Mouse (Mus musculus) forebrain, embryonic 11.5 days (tissue): Measurements from ENCODE around the gene Gm20388. TPM values are rescaled to one million over a fixed set of nuclear protein-coding genes. Genes with fewer than 3 reads are reported as not detected.

Experiments used
- ATAC-seq: fragments of 200-750 bp; cut with Nextera tagmentation; replicated peaks from 2 replicates; pipeline ENCODE4 v1.8.0; 2017; ENCODE audit warnings: moderate TSS enrichment; ENCODE audit not compliant: low FRiP score
- DNase-seq: peaks from one replicate; pipeline ENCODE4 v3.0.0-alpha.2; 2017; ENCODE audit warnings: low spot score
- H3K27ac ChIP-seq: fragments of 300-500 bp; sonication (generic); 2 replicates; pipeline ENCODE4 v1.5.1; 2014; ENCODE audit warnings: low read depth, low read length
- H3K27me3 ChIP-seq: fragments of 300-500 bp; sonication (generic); 2 replicates; pipeline ENCODE4 v1.6.1; 2014; ENCODE audit warnings: mild to moderate bottlenecking, low read length, mixed read lengths; ENCODE audit not compliant: control insufficient read depth, insufficient read depth
- H3K36me3 ChIP-seq: fragments of 300-500 bp; sonication (generic); 2 replicates; pipeline ENCODE4 v1.6.1; 2014; ENCODE audit warnings: mild to moderate bottlenecking, low read length, moderate library complexity, mixed read lengths; ENCODE audit not compliant: control insufficient read depth, insufficient read depth
- H3K4me1 ChIP-seq: fragments of 300-500 bp; sonication (generic); replicated peaks from 2 replicates; pipeline ENCODE4 v1.6.1; 2014; ENCODE audit warnings: low read length, mixed read lengths; ENCODE audit not compliant: control insufficient read depth, insufficient read depth
- H3K4me2 ChIP-seq: fragments of 300-500 bp; sonication (generic); 2 replicates; pipeline ENCODE4 v1.6.1; 2014; ENCODE audit warnings: low read depth, mild to moderate bottlenecking, low read length, moderate library complexity, mixed read lengths; ENCODE audit not compliant: severe bottlenecking
- H3K4me3 ChIP-seq: fragments of 300-500 bp; sonication (generic); 2 replicates; pipeline ENCODE4 v1.5.1; 2014; ENCODE audit warnings: low read depth, low read length
- H3K9ac ChIP-seq: fragments of 300-500 bp; sonication (generic); 2 replicates; pipeline ENCODE4 v1.6.1; 2014; ENCODE audit warnings: low read length
- H3K9me3 ChIP-seq: fragments of 300-500 bp; sonication (generic); 2 replicates; pipeline ENCODE4 v1.6.1; 2016; ENCODE audit warnings: low read length, mixed read lengths; ENCODE audit not compliant: control insufficient read depth
- WGBS: fragments of 180-500 bp; shearing (Covaris S2); extraction: QIAGEN DNeasy Blood & Tissue Kit; methylation state at CpG from one replicate; pipeline ENCODE4 v1.1.7; 2014; 5-methylcytosine and 5-hydroxymethylcytosine counted together
- polyA plus RNA-seq: library from polyadenylated mRNA; unstranded; fragments of >200 nt; fragmentation: Nextera tagmentation; extraction: Ambion mirVana; gene quantifications from 2 replicates; pipeline ENCODE4 v1.2.1, GENCODE M21; 2014

The Gm20388 gene
- polyA plus RNA-seq, 1 experiment from 2014 or later: not detected

- Histone ChIP-seq H3K36me3 (no peaks in the 10 kb centered on the region), H3K27me3 (peaks cover 13% of the 10 kb centered on the region), H3K9ac (peak overlapping the region; percentile 71), H3K4me2 (peak overlapping the region; percentile 98), H3K9me3 (no peaks in the 10 kb centered on the region), H3K4me1 (peaks cover 77% of the 10 kb centered on the region), H3K27ac (no peak overlapping the region), H3K4me3 (peak overlapping the region; percentile 63)
- DNase-seq: peak; percentile 79
- peak; percentile 9; the same call in 1 of the 2 replicates for ATAC-seq
- under 1% methylated on average over 120 of the region's 125 CpGs for WGBS
Observed at GRCm38 (mm10) chr8:120228781-120229573, 318.3 kb downstream of the Gm20388 start.

- H3K27me3 ChIP-seq: peaks cover 13% of the 10 kb centered on the region
- ATAC-seq: no peak
- peak; percentile 75 for DNase-seq
- H3K9me3 ChIP-seq: no peaks in the 10 kb centered on the region
- H3K9ac ChIP-seq: peak overlapping the region; percentile 71
- peak overlapping the region; percentile 63 for H3K4me3 ChIP-seq
- H3K4me1 ChIP-seq: peaks cover 78% of the 10 kb centered on the region
- peak overlapping the region; percentile 98 for H3K4me2 ChIP-seq
- H3K36me3 ChIP-seq: no peaks in the 10 kb centered on the region
- under 1% methylated on average over 22 of the region's 22 CpGs for WGBS
- no peak overlapping the region for H3K27ac ChIP-seq
Observed at GRCm38 (mm10) chr8:120229574-120229916, 318.9 kb downstream of the Gm20388 start.

GRCm38 (mm10) chr8:120230081-120230480 is 319.4 kb downstream of the Gm20388 start:
- WGBS: 7% methylated on average over 22 of the region's 22 CpGs
- H3K9me3 ChIP-seq: no peaks in the 10 kb centered on the region
- no peaks in the 10 kb centered on the region for H3K36me3 ChIP-seq
- peak overlapping the region; percentile 98 for H3K4me2 ChIP-seq
- ATAC-seq (no peak), DNase-seq (peak; percentile 67)
- H3K27me3 ChIP-seq: peaks cover 13% of the 10 kb centered on the region
- H3K9ac ChIP-seq: peak overlapping the region; percentile 71
- H3K27ac ChIP-seq: no peak overlapping the region
- H3K4me1 ChIP-seq: peaks cover 75% of the 10 kb centered on the region
- H3K4me3 ChIP-seq: peak overlapping the region; percentile 63

GRCm38 (mm10) chr8:120230715-120231614 is 320.3 kb downstream of the Gm20388 start:
- no peaks in the 10 kb centered on the region for H3K36me3 ChIP-seq
- DNase-seq (no peak), ATAC-seq (no peak)
- no peak overlapping the region for H3K27ac ChIP-seq
- 41% methylated on average over 18 of the region's 18 CpGs for WGBS
- H3K4me1 ChIP-seq: peaks cover 67% of the 10 kb centered on the region
- no peaks in the 10 kb centered on the region for H3K9me3 ChIP-seq
- H3K9ac ChIP-seq: peak overlapping the region; percentile 71
- peak overlapping the region; percentile 63 for H3K4me3 ChIP-seq
- peaks cover 13% of the 10 kb centered on the region for H3K27me3 ChIP-seq
- H3K4me2 ChIP-seq: peak overlapping the region; percentile 98

GRCm38 (mm10) chr8:120231870-120232269 is 321.2 kb downstream of the Gm20388 start:
- Histone ChIP-seq H3K9ac (no peak overlapping the region; the same call in 1 of the 2 replicates), H3K9me3 (no peaks in the 10 kb centered on the region; the same call in 1 of the 2 replicates), H3K4me2 (peak overlapping the region; percentile 98; the same call in 1 of the 2 replicates), H3K4me1 (peaks cover 59% of the 10 kb centered on the region), H3K27ac (no peak overlapping the region), H3K36me3 (no peaks in the 10 kb centered on the region), H3K4me3 (no peak overlapping the region; the same call in 1 of the 2 replicates), H3K27me3 (peaks cover 13% of the 10 kb centered on the region)
- no peak for DNase-seq
- 72% methylated on average over 3 of the region's 3 CpGs for WGBS
- no peak for ATAC-seq

- Histone ChIP-seq H3K4me1 (peaks cover 55% of the 10 kb centered on the region), H3K9me3 (no peaks in the 10 kb centered on the region; the same call in 1 of the 2 replicates), H3K36me3 (no peaks in the 10 kb centered on the region), H3K4me2 (peak overlapping the region; percentile 98), H3K4me3 (peak overlapping the region; percentile 9; the same call in 1 of the 2 replicates), H3K27me3 (peaks cover 13% of the 10 kb centered on the region), H3K9ac (no peak overlapping the region; the same call in none of the 2 replicates), H3K27ac (no peak overlapping the region)
- ATAC-seq (no peak), DNase-seq (no peak)
- 48% methylated on average over 4 of the region's 4 CpGs for WGBS
Observed at GRCm38 (mm10) chr8:120232398-120232797, 321.8 kb downstream of the Gm20388 start.

GRCm38 (mm10) chr8:120232913-120233312 is 322.3 kb downstream of the Gm20388 start:
- DNase-seq (no peak), ATAC-seq (no peak)
- H3K27ac ChIP-seq: no peak overlapping the region
- H3K27me3 ChIP-seq: peaks cover 13% of the 10 kb centered on the region
- H3K36me3 ChIP-seq: no peaks in the 10 kb centered on the region
- no peaks in the 10 kb centered on the region; the same call in 1 of the 2 replicates for H3K9me3 ChIP-seq
- H3K4me1 ChIP-seq: peaks cover 51% of the 10 kb centered on the region
- peak overlapping the region; percentile 98 for H3K4me2 ChIP-seq
- peak overlapping the region; percentile 9; the same call in 1 of the 2 replicates for H3K4me3 ChIP-seq
- H3K9ac ChIP-seq: peak overlapping the region; percentile 39
- 41% methylated on average over 13 of the region's 13 CpGs for WGBS

GRCm38 (mm10) chr8:120234457-120234856 is 323.8 kb downstream of the Gm20388 start:
- H3K27ac ChIP-seq: no peak overlapping the region
- 73% methylated on average over 12 of the region's 12 CpGs for WGBS
- no peaks in the 10 kb centered on the region; the same call in 1 of the 2 replicates for H3K9me3 ChIP-seq
- DNase-seq: no peak
- no peak overlapping the region for H3K4me2 ChIP-seq
- H3K36me3 ChIP-seq: no peaks in the 10 kb centered on the region
- no peak overlapping the region for H3K9ac ChIP-seq
- no peak overlapping the region for H3K4me3 ChIP-seq
- ATAC-seq: no peak
- H3K27me3 ChIP-seq: peaks cover 10% of the 10 kb centered on the region
- H3K4me1 ChIP-seq: peaks cover 44% of the 10 kb centered on the region
